Mouse (Mus musculus): ENCODE data around the gene Phlpp1. TPM values are rescaled to one million over a fixed set of nuclear protein-coding genes. Genes with fewer than 3 reads are reported as not detected.

The Phlpp1 gene
- 1.9 and 2.0 TPM in 2 replicates for polyA plus RNA-seq (2015; fragmentation: Nextera tagmentation; extraction: Ambion mirVana)

DNA sequence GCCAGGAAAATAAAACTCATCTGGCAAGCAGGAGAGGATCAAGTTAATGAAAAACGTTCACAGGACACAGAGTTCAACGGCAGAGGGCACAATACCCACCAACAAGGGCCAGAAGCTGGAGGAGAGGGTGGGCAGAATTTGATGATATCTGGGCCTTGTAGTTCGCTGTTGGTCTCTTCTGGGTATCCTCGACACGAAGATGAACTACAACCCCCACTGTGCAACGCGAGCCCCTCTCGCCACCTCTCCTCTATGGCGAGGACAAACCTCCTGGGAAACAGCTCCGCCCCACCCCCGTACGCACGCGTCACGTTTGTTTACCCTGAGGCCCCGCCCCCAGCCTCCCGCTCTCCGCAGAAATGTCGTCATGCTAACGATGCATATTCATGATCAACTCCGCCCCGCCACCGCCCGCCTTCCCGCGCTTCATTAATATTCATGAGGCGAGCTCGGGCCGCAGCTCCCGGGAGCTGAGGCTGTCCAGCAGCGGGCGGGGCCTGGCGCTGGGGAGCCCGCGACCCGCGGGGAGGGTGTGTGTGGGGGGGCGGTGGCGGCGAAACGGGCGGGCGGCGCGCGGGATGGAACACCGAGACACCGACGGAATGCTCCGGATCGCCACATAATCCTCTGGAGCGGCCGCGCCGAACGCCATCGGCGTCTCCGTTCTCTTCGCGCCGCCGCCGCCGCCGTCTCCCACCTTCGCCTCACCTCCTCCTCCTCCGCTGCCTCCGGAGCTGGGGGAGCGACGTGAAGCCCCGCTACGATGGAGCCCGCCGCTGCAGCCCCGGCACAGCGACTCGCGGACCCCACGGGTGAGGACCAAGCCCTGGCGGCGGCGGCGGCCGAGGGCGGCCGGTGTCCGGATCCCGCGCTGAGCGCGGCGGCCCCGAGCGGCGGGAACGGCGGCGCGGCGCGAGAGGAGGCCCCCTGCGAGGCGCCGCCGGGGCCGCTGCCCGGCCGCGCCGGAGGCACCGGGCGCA, at the start of gene Phlpp1:
Gene Phlpp1 (plus strand): TSS at position 512 of the 980 bp plus-strand sequence.

Other genes starting within 250 kb of the Phlpp1 start
- 0.99 and 1.1 TPM in 2 replicates for gene Zcchc2, start 181.3 kb upstream of the Phlpp1 start, polyA plus RNA-seq (2015; fragmentation: Nextera tagmentation; extraction: Ambion mirVana)

Data from skeletal muscle tissue, postnatal 0 days (tissue).